Mouse (Mus musculus): ENCODE data around the gene St8sia1. TPM values are rescaled to one million over a fixed set of nuclear protein-coding genes. Genes with fewer than 3 reads are reported as not detected.

Gene St8sia1
- polyA plus RNA-seq, 1 experiment from 2014 or later, result 4.2 TPM

GRCm38 (mm10) chr6:142773566-142773965 lies 190.7 kb downstream of the St8sia1 start:
- Histone ChIP-seq H3K36me3 (ENCODE audit: insufficient read depth, low read length) (peaks cover 47% of the 10 kb centered on the region), H3K9me3 (ENCODE audit: low read length) (no peaks in the 10 kb centered on the region), H3K4me2 (replicated peaks; ENCODE audit: low read depth, low read length) (no peak overlapping the region), H3K27me3 (ENCODE audit: insufficient read depth, low read length) (no peaks in the 10 kb centered on the region), H3K4me1 (ENCODE audit: insufficient read depth, low read length) (no peaks in the 10 kb centered on the region), H3K27ac (ENCODE audit: low read length) (no peak overlapping the region), H3K9ac (replicated peaks; ENCODE audit: low read length) (no peak overlapping the region), H3K4me3 (ENCODE audit: low read length) (no peak overlapping the region)
- 90% methylated on average over 5 of the region's 5 CpGs for WGBS
- ATAC-seq (ENCODE audit: low FRiP score, low TSS enrichment), result no peak

DNA sequence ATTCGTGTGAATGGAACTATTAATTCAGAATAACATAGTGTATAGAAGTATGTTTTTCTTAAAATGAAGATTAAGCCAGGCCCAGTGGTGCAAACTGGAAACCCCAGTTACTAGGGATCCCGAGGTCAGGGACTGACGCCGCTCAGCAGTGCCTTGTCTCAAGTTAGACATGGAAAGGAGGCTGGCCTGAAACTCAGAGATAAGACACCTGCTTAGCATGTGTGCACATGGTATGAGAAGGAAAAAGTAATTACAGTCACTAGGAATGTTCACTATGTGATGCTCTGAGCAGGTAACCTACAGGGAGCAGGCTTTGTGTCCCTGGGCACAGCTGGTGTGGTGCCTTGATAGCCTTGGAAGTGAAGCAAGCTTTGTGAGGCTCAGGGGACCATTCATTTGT lies 192.6 kb downstream of the St8sia1 start:
- Histone ChIP-seq H3K36me3 (ENCODE audit: insufficient read depth, low read length) (peaks cover 62% of the 10 kb centered on the region), H3K27me3 (ENCODE audit: insufficient read depth, low read length) (no peaks in the 10 kb centered on the region), H3K4me2 (replicated peaks; ENCODE audit: low read depth, low read length) (no peak overlapping the region), H3K27ac (ENCODE audit: low read length) (no peak overlapping the region), H3K9me3 (ENCODE audit: low read length) (no peaks in the 10 kb centered on the region), H3K4me3 (ENCODE audit: low read length) (no peak overlapping the region), H3K9ac (replicated peaks; ENCODE audit: low read length) (no peak overlapping the region), H3K4me1 (ENCODE audit: insufficient read depth, low read length) (no peaks in the 10 kb centered on the region; the same call in 1 of the 2 replicates)
- no peak for ATAC-seq (ENCODE audit: low FRiP score, low TSS enrichment)
- WGBS, result 82% methylated on average over 4 of the region's 4 CpGs

Other genes with a start within 250 kb of the St8sia1 start
- gene Cmas, start 207.8 kb downstream of the St8sia1 start, polyA plus RNA-seq (2015; fragmentation: Nextera tagmentation; extraction: Ambion mirVana), result 67.2 and 72.8 TPM in 2 replicates
- not detected in 2 replicates for gene Sult6b2, start 159.9 kb downstream of the St8sia1 start, polyA plus RNA-seq (2015; fragmentation: Nextera tagmentation; extraction: Ambion mirVana)
- 35.3 and 40.3 TPM in 2 replicates for gene C2cd5, start 135.7 kb upstream of the St8sia1 start, polyA plus RNA-seq (2015; fragmentation: Nextera tagmentation; extraction: Ambion mirVana)
- gene Etnk1, start 202.8 kb upstream of the St8sia1 start, polyA plus RNA-seq (2015; fragmentation: Nextera tagmentation; extraction: Ambion mirVana), result 32.2 and 34.0 TPM in 2 replicates

All from kidney, embryonic 16.5 days (tissue).